Mouse (Mus musculus): ENCODE measurements around the gene Avp.

Gene Avp

DNA sequence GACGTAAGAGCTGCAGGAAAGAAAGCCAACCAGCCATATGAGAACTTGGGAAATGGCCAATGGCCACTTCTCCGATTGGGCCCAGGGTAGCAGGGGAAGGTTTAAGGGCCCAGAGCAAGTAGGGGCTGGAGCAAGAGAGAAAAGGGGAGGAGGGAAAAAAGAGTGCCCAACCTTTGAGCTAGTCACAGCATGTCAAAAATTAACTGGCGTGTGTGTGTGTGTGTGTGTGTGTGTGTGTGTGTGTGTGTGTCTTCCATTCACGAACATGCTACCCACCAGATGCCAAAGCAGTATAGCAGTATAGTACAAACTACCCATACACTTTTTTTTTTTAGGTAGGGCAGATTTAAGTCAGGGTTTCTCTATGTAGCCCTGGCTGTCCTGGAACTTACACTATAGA is 13.4 kb downstream of the Avp start:
- no peak for DNase-seq

DNA sequence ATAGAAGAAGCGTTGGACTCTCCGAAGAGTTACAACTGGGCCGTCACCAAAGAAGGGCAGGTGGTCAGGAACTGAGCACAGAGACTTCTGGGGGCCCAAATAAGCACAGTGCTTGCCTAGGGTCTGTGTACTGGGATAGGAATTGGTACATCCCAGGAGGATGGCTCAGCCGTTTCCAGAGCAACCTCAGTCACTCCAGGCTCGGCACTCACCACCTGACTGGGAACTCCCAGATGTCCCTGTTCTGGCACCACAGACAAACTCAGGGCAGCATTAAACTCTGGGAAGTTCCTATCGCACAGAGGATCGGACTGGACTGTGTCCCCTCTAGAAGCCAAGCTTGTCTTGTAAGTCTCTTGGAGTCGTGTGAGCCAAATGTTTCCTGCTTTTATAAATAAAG is 17.4 kb downstream of the Avp start:
- DNase-seq: no peak

DNA sequence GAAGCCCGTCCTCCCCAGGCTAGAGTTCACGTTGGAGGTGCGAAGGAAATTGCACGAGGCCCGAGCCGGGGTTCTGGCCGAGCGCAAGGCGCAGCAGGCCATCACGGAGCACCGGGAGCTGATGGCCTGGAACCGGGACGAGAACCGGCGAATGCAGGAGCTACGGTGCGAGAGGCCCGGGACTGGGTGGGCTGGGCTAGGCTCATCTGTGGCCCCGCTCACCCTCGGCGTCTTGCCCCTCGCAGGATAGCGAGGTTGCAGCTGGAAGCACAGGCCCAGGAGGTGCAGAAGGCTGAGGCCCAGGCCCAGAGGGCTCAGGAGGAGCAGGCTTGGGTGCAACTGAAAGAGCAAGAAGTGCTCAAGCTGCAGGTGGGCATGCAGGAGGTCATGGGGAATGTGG is 18.3 kb downstream of the Avp start:
- no peak for DNase-seq

GRCm38 (mm10) chr2:130563212-130564055 is 18.9 kb downstream of the Avp start, which contains the start of gene Mrps26:
Gene Mrps26, plus strand, starts transcription at chr2:130563742.
- DNase-seq: peak; percentile 92

DNA sequence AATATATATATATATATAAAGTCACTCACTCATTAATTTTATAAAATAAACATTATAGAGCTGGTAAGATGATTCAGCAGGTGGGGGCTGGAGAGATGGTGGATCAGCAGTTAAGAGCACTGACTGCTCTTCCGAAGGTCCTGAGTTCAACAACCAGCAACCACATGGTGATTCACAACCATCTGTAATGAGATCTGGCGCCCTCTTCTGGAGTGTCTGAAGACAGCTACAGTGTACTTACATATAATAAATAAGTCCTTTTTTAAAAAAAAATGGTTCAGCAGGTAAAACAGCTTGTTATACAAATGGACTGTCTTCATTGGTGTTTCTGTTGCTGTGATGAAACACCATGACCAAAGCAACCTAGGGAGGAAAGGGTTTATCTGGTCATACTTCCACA is 24.3 kb downstream of the Avp start:
- no peak for DNase-seq

DNA sequence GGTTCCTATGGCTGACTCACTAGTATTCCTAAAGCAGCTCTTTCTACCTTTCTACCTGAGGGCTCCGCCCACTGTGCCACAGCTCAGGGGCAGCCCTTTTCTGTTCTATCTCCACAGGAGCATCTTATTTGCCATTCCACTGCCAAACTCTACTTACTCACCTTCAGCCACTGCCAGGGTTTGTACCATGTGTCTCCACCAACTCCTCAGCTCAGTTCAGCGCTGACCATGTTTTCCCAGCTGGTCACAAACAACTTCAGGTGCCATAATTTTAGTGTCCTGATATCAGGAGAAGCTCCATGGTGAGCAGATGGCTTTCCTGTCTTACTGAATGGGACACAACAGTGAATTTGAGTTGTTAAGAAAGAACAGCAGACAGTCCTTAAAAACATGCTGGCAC is 24.9 kb downstream of the Avp start:
- DNase-seq: no peak

- DNase-seq: no peak
Observed at GRCm38 (mm10) chr2:130556292-130556691, 26.1 kb downstream of the Avp start.

DNA sequence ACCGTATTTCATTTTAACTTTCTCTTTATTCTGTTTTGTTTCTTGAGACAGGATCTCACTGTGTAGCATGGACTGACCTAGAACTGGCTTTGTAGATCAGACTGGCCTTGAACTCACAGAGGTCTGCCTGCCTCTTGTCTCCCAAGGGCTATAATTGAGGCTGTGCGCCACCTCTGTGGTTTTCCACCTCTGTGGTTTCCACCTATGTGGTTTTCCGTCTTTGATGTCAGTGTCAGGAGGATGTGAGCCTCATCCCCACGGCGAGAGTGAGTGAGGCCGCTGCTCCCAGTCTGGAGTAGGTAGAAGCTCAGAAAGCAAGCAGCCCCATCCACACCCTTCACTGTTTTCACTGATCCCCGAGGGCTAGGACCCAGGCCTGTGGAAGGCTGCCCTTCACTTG is 27.5 kb downstream of the Avp start:
- no peak for DNase-seq

DNA sequence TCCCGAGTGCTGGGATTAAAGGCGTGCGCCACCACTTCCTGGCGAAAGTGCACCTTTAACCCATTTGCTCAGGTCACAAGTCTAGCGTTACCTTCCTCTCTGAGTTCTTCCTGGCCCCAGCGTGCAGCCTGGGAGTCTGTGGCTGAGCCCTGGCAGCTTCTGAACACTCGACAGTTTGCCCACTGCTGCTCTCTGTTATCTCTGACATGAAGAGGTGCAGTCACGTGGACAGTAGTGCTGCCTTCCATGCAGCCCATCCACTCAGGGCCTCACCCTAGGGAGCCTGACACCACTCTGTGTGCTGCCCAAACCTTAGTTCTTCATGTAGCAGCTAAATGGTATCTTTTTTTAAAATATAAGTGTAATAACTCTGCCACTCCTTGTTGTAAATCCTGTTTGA is 35.4 kb downstream of the Avp start:
- no peak for DNase-seq

GRCm38 (mm10) chr2:130540266-130540665 is 42.1 kb downstream of the Avp start:
- DNase-seq: no peak

- no peak for DNase-seq
Observed at GRCm38 (mm10) chr2:130538876-130539546, 43.3 kb downstream of the Avp start.

DNA sequence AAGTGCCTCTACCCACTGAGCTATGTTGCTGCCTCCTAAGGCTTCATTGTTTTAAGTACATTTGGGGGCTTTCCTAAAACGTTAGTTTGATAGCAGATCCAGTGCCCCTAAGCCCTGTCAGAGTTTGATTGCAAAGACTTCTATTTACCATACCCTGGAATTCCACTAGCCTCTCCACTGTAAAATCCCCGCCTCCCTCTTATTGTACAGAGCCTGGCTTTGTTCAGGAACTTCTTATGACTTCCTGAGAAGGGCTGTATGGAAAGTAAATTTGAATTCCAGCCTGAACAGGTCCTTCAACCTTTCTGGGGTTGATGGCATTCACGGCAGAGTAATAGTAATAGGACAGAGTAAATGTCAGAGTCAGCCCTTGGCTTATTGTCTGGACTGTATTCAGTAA is 45.5 kb downstream of the Avp start:
- no peak for DNase-seq

- no peak for DNase-seq
Observed at GRCm38 (mm10) chr2:130535017-130535416, 47.3 kb downstream of the Avp start.

DNA sequence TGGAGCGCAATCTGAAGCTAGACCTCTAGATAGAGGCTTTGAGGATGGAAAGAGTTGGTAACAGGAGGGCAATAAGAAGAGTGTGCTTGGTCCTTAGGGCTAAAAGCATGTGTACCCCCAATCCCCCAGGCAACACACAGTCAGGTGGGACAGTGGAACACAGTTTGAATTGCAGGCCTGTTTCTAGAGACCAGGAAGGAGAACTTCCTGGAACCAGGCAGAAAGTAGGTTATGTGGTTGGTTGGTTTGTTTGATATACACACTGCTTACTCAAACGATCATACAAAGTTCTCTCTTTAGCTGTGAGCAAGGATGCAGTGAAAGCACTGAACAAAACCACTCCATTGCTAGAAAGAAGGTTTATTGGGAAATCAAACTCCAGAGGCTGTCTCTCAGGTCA is 50.2 kb downstream of the Avp start:
- DNase-seq: no peak
